Mouse (Mus musculus): Measurements from ENCODE around the gene Slc4a1ap.

The Slc4a1ap gene

DNA sequence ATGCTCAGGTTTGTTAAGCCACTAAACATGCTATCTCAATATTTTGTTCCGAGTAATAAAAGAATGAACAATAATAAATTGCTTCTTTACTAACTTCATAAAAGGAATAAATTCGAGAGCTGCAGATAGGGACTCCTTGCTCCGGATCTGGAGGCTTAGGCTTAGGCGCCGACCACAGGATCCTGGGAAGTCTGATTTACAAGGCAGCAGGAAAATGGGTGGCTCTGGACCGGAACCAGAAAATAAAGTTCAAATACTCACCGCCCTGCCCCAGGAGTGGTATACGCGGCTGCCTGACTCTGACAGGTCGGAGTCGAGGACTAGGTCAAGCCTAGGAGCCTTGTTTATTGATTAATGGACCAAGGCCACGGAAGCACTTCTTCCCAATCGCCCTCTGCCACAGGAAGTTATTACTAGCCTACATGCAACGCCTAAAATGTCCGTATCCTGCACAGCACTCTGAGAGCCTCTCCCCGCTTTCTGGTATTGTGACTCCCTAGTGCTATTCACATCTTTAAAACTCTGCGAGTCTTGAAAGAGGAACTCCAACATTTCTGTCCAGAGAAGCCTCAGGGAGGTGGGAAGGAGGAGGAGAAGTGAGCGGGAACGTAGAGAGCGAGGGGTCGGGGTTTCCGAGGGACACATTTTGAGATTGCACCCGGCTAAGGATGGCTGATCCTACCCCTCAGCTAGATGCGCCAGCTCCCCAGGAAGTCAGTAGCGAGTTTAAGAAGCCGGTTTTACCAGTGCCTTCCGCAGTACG is at the start of gene Slc4a1ap:
Gene Slc4a1ap, plus strand, starts transcription at position 642 of the 763 bp plus-strand sequence.
- in situ Hi-C loops (cut with MboI, MseI): loop anchor here (10.0 kb wide), 1 partner anchor 342 kb away; the partner anchor contains the start of gene Gtf3c2

DNA sequence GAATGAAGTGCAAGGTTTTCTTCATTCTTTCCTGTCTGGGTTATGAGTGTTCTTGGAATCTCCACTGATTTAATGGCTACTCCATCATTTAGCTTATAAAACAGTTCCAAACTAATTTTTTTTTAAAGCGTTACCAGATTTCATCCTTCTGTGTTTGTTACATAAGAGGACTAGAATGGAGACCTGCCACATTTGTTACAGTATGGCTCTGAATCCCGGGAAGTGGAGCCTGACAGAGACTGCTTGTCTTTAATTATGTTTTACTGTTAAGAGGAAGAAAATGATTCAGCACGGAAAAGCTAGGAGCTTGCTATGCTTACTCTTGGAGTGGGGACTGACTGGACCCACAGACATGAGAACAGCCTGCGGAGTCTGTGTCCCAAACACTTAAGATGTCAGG is 46.3 kb upstream of the Slc4a1ap start:
- in situ Hi-C loops (cut with MboI, MseI): no loop called here

DNA sequence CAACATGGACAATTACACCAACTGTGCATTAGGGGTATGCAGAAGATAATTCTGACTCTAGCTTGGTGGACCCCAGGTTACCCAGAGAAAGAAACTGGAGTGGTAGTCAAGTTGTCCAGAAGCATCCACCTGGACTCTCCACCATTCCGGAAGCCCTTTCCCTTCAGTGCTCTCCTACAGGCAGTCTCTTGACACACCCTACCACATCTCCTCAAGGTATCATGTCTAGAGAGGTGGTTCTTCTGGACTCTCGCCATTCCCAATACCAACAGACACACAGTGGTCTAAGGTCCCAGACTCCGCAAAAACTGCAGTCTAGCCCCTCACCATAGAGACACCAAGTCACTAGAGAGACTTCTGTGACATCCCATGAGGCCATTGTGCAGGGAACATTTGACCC is 41.4 kb upstream of the Slc4a1ap start, which contains the start of gene 4930548H24Rik:
Gene 4930548H24Rik, plus strand, starts transcription at position 301 of the 400 bp plus-strand sequence.
- in situ Hi-C loops (cut with MboI, MseI): no loop called here

DNA sequence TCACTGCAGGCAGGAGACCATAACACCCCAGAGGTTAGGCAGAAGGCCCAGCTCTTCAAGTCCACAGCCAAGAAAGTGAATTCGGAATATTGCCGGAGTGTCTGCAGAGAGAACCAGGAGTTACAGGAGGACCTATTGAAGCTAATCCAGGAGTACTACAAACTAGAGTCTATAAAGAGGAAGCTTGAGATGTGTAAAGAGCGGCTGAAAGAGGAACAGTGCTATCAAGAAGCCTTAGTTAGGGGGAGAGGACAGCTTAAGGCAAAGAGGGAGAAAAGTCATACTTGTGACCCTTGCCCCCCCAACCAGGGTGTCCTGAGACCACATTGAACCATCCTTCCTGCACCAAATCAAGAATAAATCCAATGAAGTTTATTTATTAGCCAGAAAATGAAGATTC is 38.9 kb upstream of the Slc4a1ap start:
- in situ Hi-C loops (cut with MboI, MseI): no loop called here

DNA sequence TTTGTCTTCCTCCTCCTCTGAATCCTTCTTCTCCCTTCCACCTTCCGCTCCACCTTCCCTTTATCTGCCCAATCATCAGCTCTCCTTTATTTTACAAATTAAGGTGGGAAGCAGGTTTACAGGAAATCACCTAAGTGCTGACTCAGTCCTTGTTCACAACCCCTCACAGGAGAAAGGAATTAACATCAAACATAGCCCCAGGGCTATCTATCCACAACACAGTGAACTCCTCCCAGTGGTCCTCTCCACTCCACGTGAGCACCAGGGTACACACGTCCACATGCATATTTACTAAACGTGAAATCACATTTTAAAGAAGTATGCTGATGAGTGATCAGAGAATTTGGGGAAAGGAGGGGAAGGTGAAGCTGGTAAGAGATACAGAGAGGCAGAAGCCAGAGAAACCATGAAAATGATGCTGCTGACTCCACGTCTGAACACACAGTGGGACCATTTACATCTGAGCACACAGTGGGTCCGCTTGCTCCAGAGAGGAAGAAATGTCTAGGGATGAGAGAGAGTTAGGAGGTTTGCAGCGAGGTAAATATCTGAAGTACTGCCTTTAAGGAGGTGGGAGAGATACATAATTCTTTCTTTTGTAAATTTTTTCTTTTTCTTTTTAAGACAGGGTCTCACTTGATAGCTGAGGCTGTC is 37.6 kb upstream of the Slc4a1ap start:
- in situ Hi-C loops (cut with MboI, MseI): no loop called here

DNA sequence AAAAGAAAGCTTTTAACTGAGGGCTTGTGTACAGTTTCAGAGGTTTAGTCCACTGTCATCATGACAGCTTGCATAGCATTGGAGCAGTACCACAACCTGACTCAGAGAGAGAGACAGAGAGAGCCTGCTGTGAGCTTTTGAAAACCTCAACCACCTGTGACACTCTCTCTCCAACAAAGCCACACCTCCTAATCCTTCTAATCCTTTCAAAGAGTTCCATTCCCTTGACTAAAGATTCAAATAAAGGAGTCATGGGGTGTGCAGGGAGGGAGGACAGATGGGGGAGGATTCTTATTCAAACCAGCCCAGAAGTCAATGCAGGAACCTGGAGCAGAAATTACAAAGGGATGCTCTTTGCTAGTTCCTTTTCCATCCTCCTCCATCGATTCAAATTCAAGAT is 34.8 kb upstream of the Slc4a1ap start:
- in situ Hi-C loops (cut with MboI, MseI): no loop called here

DNA sequence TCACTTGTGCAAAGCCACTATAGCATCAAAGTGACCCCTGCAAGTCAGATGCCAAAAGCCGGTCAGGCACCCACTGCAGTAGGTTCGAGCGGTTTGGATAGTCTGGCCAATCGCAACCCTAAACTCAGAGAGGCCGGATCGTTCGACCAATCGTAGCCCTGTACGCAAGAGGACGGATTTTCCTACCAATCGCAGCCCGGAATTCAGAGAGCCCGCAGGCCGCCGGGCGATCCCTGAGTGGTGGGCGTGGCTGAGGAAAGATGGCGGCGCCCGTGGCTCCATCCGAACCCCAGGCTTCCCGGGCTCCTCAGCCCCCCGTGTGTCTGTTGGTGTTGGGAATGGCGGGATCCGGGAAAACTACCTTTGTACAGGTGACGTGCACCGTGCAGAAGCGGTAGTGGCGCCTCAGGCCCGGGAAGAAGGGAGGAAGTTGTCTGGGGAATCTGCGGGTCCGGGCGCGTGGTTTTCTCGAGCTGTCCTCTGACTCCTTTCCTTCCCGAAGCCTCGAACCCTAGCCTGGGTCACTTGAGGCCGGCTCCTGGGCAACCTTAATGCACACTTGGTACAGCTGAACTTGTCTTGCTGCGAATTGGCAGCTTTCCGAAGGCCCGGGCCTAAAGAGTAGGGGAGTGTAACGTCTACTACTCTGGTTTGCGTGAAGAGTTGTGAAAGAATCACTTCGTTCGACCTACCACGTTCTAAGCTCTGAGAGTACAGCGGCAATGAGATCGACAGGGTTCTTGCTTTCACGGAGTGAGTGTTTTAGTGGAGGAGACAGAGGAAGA is 32.1 kb upstream of the Slc4a1ap start, which contains the start of gene Gpn1:
Gene Gpn1, plus strand, starts transcription at position 229 of the 785 bp plus-strand sequence.
- in situ Hi-C loops (cut with MboI, MseI): no loop called here

DNA sequence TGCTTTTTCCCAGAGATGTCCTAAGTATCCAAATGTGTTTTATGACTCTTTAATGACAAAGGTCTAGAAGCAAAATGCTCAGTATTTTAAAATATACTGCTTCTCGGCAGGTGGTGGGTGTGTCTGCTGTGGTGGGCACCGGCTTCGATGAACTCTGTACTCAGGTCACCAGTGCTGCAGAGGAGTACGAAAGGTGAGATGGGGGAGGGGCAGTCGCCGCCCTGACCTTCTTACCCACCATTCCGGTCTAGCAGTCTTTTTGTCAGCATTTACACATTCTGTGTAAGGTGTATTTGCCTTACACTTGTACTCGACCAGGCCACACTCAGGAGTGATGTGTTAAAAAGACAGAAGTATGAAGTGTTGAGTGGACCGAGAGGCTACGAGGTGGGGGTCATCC is 22.0 kb upstream of the Slc4a1ap start:
- in situ Hi-C loops (cut with MboI, MseI): no loop called here

DNA sequence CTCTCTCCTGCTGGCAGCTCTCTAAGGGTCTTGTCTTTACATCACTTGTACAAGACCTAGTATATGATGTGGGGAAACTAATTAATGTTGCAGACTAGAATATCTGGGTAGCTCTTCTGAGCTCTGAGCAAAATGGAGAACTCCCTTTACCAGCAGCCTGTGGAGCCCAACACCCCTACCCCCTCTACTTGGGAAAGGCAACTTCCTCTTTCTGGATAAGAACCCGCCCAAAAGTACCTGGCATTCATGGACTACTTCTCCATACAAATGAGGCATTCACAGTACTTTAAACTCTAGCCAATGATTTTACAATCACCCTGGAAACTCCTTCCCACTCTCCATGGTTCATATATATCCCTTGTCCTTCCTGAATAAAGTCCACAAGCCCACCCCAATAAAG is 14.3 kb upstream of the Slc4a1ap start:
- in situ Hi-C loops (cut with MboI, MseI): no loop called here

DNA sequence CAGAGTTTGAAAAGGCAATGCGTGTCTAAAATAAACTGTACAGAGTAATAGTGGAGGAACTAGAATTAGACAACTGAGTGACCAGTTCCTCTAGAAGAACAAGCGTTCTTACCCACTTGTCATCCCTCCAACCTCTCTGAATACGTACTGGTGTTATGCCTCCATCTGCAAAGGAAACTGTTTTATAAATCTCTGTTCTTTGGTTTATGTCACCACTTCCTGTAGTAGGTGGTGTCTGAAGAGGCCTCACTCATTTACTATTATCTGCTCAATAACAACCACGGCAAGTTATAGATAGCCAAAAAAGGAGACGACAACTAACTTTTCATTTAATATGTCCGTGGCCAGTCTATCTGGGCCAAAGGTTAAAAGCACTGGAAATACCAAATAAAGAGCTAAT is 6.2 kb upstream of the Slc4a1ap start:
- in situ Hi-C loops (cut with MboI, MseI): loop anchor here (10.0 kb wide), 1 partner anchor 336 kb away; the partner anchor contains the start of gene Gtf3c2

DNA sequence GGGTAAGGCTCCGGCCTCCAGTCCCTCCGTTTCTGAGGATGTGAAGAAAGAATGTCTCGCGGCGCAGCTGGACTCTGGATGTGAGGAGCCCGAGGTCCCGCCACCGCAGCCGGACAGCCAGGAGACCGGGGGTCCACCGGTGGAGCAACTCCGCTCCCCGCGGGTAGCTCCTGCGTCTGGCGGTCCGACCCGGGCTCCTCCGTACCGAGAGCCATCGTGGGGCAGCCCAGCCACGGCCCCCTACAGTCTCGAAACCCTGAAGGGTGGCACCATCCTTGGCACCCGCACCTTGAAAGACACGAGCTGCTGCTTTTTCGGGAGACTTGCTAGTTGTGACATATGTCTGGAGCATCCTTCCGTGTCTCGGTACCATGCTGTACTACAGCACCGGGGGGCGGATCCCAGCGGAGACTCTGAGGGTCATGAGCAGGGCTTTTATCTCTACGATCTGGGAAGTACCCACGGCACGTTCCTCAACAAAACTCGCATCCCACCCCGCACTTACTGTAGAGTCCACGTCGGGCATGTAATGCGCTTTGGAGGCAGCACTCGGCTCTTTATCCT is 404 bp downstream of the Slc4a1ap start:
- in situ Hi-C loops (cut with MboI, MseI): loop anchor here (10.0 kb wide), 1 partner anchor 342 kb away; the partner anchor contains the start of gene Gtf3c2

DNA sequence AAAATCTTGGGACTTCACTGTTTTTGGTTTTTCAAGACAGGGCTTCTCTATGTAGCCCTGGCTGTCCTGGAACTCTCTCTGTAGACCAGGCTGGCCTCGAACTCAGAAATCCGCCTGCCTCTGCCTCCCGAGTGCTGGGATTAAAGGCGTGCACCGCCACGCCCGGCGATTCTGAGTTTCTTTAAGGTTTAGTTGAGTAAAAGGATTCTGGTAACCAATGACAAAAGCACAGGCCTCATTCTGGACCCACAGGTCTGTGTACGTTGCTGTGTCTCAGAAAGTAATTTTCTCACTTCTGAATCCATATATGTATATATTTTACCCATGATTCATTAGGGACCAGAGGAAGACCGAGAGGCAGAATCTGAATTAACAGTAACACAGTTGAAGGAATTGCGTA is 912 bp downstream of the Slc4a1ap start, which contains the start of gene Supt7l:
Gene Supt7l, minus strand, starts transcription at position 101 of the 400 bp plus-strand sequence.
- in situ Hi-C loops (cut with MboI, MseI): loop anchor here (10.0 kb wide), 1 partner anchor 343 kb away; the partner anchor contains the start of gene Gtf3c2

DNA sequence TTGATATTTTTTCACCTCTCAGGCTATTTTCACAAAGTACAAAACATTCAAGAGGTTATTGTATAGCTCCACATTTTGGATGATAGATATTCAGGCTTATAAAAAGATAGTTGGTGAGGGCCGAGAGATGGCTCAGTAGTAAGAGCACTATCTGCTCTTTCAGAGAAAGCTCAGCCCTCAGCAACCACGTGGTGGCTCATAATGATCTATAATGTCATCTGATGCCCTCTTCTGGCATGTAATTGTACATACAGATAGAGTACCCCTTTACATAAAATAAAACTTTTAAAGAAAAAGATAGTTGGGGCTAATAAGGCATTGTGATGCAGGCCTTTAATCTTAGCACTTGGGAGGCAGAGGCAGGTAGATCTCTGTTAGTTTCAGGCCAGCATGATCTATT is 1.8 kb downstream of the Slc4a1ap start:
- in situ Hi-C loops (cut with MboI, MseI): loop anchor here (10.0 kb wide), 1 partner anchor 344 kb away; the partner anchor contains the start of gene Gtf3c2

DNA sequence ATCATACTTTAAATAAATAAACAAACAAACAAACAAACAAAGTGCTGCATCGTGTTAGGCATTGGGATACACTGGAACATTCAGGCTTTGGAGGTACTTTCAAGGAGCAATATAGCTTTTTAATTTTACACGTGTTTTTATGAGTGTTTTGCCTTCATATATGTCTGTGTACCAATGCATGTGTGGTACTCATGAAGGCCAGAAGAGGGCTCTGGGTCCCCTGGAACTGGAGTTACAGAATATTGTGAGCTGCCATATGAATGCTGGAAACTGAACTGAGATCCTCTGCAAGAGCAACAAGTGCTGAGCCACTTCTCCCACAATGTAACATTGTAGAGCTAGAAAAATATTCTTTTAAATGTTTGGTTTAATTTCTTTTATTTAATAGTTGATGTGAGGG is 8.4 kb downstream of the Slc4a1ap start:
- in situ Hi-C loops (cut with MboI, MseI): no loop called here

DNA sequence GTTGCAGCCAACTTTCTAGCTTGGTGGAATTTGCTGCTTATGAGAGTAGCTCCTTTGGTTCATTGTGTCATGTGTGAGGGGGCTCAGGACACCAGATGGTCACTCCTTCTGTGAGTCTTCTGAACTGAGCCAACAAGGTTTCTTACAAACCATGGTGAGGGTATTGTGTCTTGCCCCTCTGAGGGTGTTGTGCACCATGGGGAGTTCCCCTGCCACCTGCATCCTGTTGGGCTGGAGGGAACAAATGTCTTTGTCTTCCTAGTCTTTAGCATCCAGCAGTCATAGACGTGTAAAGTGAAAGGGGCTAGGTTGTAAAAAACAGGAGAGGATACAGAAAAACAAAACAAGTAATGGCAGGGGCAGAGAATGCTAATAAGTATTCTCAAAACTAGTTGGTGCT is 32.6 kb downstream of the Slc4a1ap start:
- in situ Hi-C loops (cut with MboI, MseI): no loop called here

DNA sequence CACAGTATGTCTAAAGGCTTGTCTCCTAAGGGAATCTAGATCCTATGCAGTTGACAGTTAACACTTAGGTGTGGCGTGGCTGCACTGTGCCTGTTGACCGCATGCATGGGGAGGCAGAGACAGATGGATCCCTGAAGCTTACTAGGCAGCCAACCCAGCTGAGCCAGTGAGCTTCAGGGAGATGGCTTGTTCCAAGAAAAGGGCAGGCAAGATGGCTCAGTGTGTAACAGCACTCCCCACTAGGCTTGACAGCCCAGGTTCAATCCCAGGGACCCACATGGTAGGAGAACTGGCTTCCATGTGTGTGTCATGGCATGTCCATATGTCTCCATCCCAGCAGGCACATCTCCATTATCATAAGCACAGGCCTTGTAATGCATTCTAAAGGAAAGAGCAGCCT is 33.6 kb downstream of the Slc4a1ap start:
- in situ Hi-C loops (cut with MboI, MseI): loop anchor here (5.0 kb wide), 1 partner anchor 637 kb away; no protein-coding TSS in a partner anchor

DNA sequence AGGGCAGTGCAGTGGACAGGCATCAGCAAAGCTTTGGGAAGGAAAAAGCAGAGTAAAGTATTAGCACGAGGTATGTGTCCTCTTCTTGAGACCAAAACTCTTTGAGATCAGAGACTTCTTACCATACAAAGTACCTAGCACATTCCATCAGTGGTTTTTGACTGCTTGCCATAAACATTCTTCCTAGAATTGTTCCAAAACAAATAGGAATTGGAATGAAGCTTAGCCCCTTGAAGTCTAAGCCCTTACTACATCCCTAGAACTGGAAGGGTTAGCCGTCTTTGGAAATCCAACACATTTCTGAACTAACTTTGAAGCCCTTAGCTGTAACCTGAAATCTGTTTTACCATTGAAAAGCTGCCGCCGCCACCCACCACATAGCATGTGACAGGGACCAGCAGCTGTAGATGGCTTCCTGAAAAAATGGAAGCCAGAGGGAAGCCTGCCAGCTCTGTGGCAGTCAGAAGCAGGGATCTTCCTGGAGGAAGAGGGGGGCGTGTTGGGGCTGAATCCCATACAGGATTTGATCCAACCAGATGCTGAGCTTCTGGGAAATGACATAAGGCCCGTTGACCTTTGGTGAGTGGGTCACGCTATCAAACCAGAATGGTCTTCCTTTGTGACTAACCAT is 35.4 kb downstream of the Slc4a1ap start:
- in situ Hi-C loops (cut with MboI, MseI): loop anchor here (5.0 kb wide), 1 partner anchor 635 kb away; no protein-coding TSS in a partner anchor

DNA sequence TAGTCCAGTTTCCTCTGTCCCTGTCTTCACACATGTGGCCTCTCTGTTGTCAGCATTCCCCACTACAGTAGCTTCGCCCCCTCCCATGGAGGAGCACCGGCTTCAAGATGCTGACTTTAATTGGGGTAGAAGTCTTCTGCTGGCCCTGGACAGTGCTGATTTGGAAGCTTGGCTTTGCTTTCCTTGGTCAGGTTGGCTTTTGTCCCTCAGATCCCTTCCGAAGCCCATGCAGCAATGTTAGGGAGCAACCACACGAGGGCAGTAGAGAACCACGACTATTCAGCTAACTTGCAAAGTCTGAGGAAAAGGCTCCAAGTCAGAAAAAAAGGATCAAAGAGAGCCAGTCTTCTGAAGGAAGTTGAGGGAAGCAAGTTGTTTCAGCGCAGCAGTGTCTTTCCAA is 36.7 kb downstream of the Slc4a1ap start:
- in situ Hi-C loops (cut with MboI, MseI): loop anchor here (5.0 kb wide), 1 partner anchor 634 kb away; no protein-coding TSS in a partner anchor

DNA sequence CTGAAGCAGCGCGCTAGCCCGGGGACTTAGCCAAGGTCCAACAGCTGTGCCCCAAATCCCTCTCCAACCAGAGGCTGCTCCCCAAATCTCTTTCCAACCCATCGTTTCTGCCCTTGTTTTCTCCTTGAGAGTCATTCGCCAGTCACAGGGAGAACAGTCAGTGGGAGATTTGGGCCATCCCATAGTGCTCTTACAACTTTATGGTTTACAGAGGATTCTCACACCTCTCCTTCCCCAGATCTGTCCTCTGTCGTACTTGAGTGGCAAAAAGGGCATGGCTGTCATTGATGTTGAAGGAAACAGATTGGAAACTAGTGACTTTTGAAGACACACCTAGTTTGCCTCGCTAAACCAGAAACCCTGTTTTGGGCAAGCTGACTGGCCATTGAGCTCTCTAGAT is 37.1 kb downstream of the Slc4a1ap start:
- in situ Hi-C loops (cut with MboI, MseI): loop anchor here (5.0 kb wide), 1 partner anchor 633 kb away; no protein-coding TSS in a partner anchor

DNA sequence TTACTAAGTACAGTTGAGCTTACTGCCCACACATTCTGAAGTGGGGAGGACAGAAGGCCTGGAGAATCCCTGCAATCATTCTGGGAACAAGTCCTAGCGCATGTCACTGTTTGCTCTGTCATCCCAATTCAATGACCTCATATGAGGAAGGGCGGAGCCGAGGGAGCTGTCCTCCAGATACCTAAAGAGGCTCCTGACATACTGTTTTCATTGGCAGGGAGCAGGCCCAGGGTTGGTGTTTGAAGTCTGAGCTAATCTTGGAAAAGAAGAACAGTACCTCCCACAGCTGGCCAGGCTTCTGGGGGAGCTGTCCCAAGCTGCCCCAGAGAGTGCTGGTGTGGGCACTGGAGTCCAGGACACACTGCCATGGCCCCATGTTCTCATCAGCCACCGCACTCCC is 38.2 kb downstream of the Slc4a1ap start:
- in situ Hi-C loops (cut with MboI, MseI): loop anchor here (5.0 kb wide), 1 partner anchor 632 kb away; no protein-coding TSS in a partner anchor

DNA sequence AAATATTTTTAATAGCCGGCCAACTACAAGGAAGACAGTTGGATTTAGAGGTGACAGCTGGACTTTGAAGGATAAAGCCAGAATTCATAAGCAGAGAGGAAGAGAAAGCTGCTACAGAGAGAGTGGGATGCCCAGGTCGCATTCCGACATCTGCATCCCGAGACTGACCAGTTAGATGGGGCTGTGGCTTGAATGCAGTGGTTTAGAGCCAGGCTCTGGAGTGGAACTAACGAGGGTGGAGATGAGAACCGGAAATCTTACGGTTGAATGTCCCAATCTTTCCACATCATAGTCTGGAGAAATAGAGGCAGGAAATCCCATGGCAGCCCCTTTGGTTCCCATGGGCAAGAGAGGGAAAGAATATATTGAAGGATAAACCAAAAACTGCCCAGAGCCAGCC is 39.2 kb downstream of the Slc4a1ap start:
- in situ Hi-C loops (cut with MboI, MseI): no loop called here

Data from T-helper 2 cell (primary cell).